Mouse (Mus musculus) hindbrain, embryonic 12.5 days (tissue): ENCODE measurements around the gene Gas8. TPM values are rescaled to one million over a fixed set of nuclear protein-coding genes. Genes with fewer than 3 reads are reported as not detected.
"Not testable (repeated sequence)": the region's sequence is repeated elsewhere in the genome, so short reads cannot be mapped to it uniquely, and the experiment has no call there.

Experiments used
- ATAC-seq: fragments of 200-750 bp; cut with Nextera tagmentation; 2 replicates; pipeline ENCODE4 v1.8.0; 2017; ENCODE audit warnings: moderate TSS enrichment; ENCODE audit not compliant: low FRiP score
- H3K27ac ChIP-seq: fragments of 300-500 bp; sonication (generic); 2 replicates; pipeline ENCODE4 v1.5.1; 2016; ENCODE audit warnings: mild to moderate bottlenecking
- H3K27me3 ChIP-seq: fragments of 300-500 bp; sonication (generic); 2 replicates; pipeline ENCODE4 v1.6.1; 2016; ENCODE audit warnings: mild to moderate bottlenecking
- H3K36me3 ChIP-seq: fragments of 300-500 bp; sonication (generic); 2 replicates; pipeline ENCODE4 v1.6.1; 2016; ENCODE audit warnings: mild to moderate bottlenecking
- H3K4me1 ChIP-seq: fragments of 300-500 bp; sonication (generic); 2 replicates; pipeline ENCODE4 v1.6.1; 2016
- H3K4me2 ChIP-seq: fragments of 300-500 bp; sonication (generic); replicated peaks from 2 replicates; pipeline ENCODE4 v1.6.1; 2016; ENCODE audit warnings: mild to moderate bottlenecking
- H3K4me3 ChIP-seq: fragments of 300-500 bp; sonication (generic); 2 replicates; pipeline ENCODE4 v1.5.1; 2016; ENCODE audit warnings: mild to moderate bottlenecking
- H3K9ac ChIP-seq: fragments of 300-500 bp; sonication (generic); 2 replicates; pipeline ENCODE4 v1.6.1; 2016; ENCODE audit warnings: mild to moderate bottlenecking, moderate library complexity
- H3K9me3 ChIP-seq: fragments of 300-500 bp; sonication (generic); replicated peaks from 2 replicates; pipeline ENCODE4 v1.6.1; 2016; ENCODE audit warnings: mild to moderate bottlenecking
- WGBS: fragments of 180-500 bp; shearing (Covaris S2); methylation state at CpG from one replicate; pipeline ENCODE4 v1.1.7; 2016; 5-methylcytosine and 5-hydroxymethylcytosine counted together
- polyA plus RNA-seq: library from polyadenylated mRNA; unstranded; fragments of >200 nt; fragmentation: Nextera tagmentation; extraction: Ambion mirVana; gene quantifications from 2 replicates; pipeline ENCODE4 v1.2.1, GENCODE M21; 2016

The Gas8 gene
- polyA plus RNA-seq, result 41.7 and 44.6 TPM in 2 replicates

GRCm38 (mm10) chr8:123518667-123519066 is at the start of gene Gas8:
Gene Gas8 (plus strand): TSS chr8:123518834.
- Histone ChIP-seq H3K27me3 (0 out of 2 replicates have a peak, but pooled peaks cover 4% of the 10 kb centered on the region), H3K4me1 (peaks cover 10% of the 10 kb centered on the region), H3K27ac (peak within 1 kb of the TSS; percentile 58; the same call in 1 of the 2 replicates), H3K4me2 (peak within 1 kb of the TSS; percentile 87), H3K36me3 (peaks cover 26% of the 10 kb centered on the region), H3K9me3 (no peaks in the 10 kb centered on the region), H3K9ac (peak within 1 kb of the TSS; percentile 89), H3K4me3 (peak within 1 kb of the TSS; percentile 78)
- WGBS, result under 1% methylated on average over 20 of the region's 20 CpGs
- peak; percentile 84 for ATAC-seq

GRCm38 (mm10) chr8:123472991-123473390 is 45.6 kb upstream of the Gas8 start:
- H3K27me3 ChIP-seq, H3K9me3 ChIP-seq: not testable (repeated sequence)
- WGBS, result 76% methylated on average over 6 of the region's 6 CpGs

GRCm38 (mm10) chr8:123474549-123474948 is 44.1 kb upstream of the Gas8 start:
- H3K4me1 ChIP-seq, result peaks cover 17% of the 10 kb centered on the region
- H3K9me3 ChIP-seq, H3K4me3 ChIP-seq, H3K9ac ChIP-seq, H3K27me3 ChIP-seq, ATAC-seq, H3K4me2 ChIP-seq, H3K27ac ChIP-seq, H3K36me3 ChIP-seq: not testable (repeated sequence)
- WGBS, result 73% methylated on average over 5 of the region's 5 CpGs

More at GRCm38 (mm10) chr8:123472991-123473390, 45.6 kb upstream of the Gas8 start:
- not testable (repeated sequence) for H3K4me2 ChIP-seq, H3K4me1 ChIP-seq, H3K36me3 ChIP-seq, H3K4me3 ChIP-seq, H3K27ac ChIP-seq, ATAC-seq, H3K9ac ChIP-seq

- H3K27ac ChIP-seq, result peak overlapping the region; percentile 95
- peaks cover 13% of the 10 kb centered on the region for H3K36me3 ChIP-seq
- WGBS, result 10% methylated on average over 34 of the region's 34 CpGs
- H3K4me1 ChIP-seq, result peaks cover 17% of the 10 kb centered on the region
- ATAC-seq, result peak; percentile 73
- H3K9me3 ChIP-seq, result no peaks in the 10 kb centered on the region
- peak overlapping the region; percentile 80 for H3K4me2 ChIP-seq
- peak overlapping the region; percentile 87 for H3K4me3 ChIP-seq
- no peaks in the 10 kb centered on the region for H3K27me3 ChIP-seq
- peak overlapping the region; percentile 83 for H3K9ac ChIP-seq
These were observed 41.5 kb upstream of the Gas8 start for GRCm38 (mm10) chr8:123476911-123477736.

- H3K36me3 ChIP-seq, result peaks cover 19% of the 10 kb centered on the region
- H3K4me1 ChIP-seq, result peaks cover 17% of the 10 kb centered on the region
- H3K27me3 ChIP-seq, result no peaks in the 10 kb centered on the region
- H3K4me2 ChIP-seq, result peak within 1 kb of the TSS; percentile 80
- H3K4me3 ChIP-seq, result peak within 1 kb of the TSS; percentile 87
- H3K27ac ChIP-seq, result peak within 1 kb of the TSS; percentile 95
- under 1% methylated on average over 55 of the region's 58 CpGs for WGBS
- H3K9me3 ChIP-seq, result no peaks in the 10 kb centered on the region
- ATAC-seq, result peak; percentile 92
- peak within 1 kb of the TSS; percentile 83 for H3K9ac ChIP-seq
These were observed 40.8 kb upstream of the Gas8 start, which contains the start of gene Afg3l1 for GRCm38 (mm10) chr8:123477737-123478258. Gene Afg3l1 (plus strand): TSS chr8:123477903.

GRCm38 (mm10) chr8:123478456-123479218 is 40.0 kb upstream of the Gas8 start:
- Histone ChIP-seq H3K4me3 (peak overlapping the region; percentile 87), H3K36me3 (peaks cover 22% of the 10 kb centered on the region), H3K27me3 (no peaks in the 10 kb centered on the region), H3K9ac (peak overlapping the region; percentile 83), H3K9me3 (no peaks in the 10 kb centered on the region), H3K4me1 (peaks cover 17% of the 10 kb centered on the region), H3K4me2 (peak overlapping the region; percentile 80), H3K27ac (peak overlapping the region; percentile 95)
- 40% methylated on average over 16 of the region's 16 CpGs for WGBS
- ATAC-seq, result 0 out of 2 replicates have a peak, but pooled peaks have one; percentile 7

GRCm38 (mm10) chr8:123482627-123483026 is 36.0 kb upstream of the Gas8 start:
- Histone ChIP-seq H3K4me3 (no peak overlapping the region), H3K4me2 (no peak overlapping the region), H3K27ac (no peak overlapping the region), H3K4me1 (peaks cover 10% of the 10 kb centered on the region), H3K36me3 (peaks cover 55% of the 10 kb centered on the region), H3K9me3 (no peaks in the 10 kb centered on the region), H3K27me3 (no peaks in the 10 kb centered on the region), H3K9ac (no peak overlapping the region)
- ATAC-seq, result no peak
- WGBS, result 85% methylated on average over 7 of the region's 7 CpGs

GRCm38 (mm10) chr8:123491280-123492075 is 27.2 kb upstream of the Gas8 start:
- Histone ChIP-seq H3K4me3 (no peak overlapping the region), H3K9ac (no peak overlapping the region), H3K27me3 (no peaks in the 10 kb centered on the region), H3K4me2 (no peak overlapping the region), H3K27ac (no peak overlapping the region), H3K9me3 (no peaks in the 10 kb centered on the region), H3K4me1 (no peaks in the 10 kb centered on the region), H3K36me3 (peaks cover 94% of the 10 kb centered on the region)
- WGBS, result 94% methylated on average over 15 of the region's 15 CpGs
- ATAC-seq, result no peak

GRCm38 (mm10) chr8:123492898-123493297 is 25.7 kb upstream of the Gas8 start:
- Histone ChIP-seq H3K4me3 (no peak overlapping the region), H3K4me1 (no peaks in the 10 kb centered on the region), H3K27ac (no peak overlapping the region), H3K9me3 (no peaks in the 10 kb centered on the region), H3K27me3 (no peaks in the 10 kb centered on the region), H3K36me3 (peaks cover 91% of the 10 kb centered on the region), H3K4me2 (no peak overlapping the region), H3K9ac (no peak overlapping the region)
- 95% methylated on average over 9 of the region's 9 CpGs for WGBS
- ATAC-seq, result no peak

GRCm38 (mm10) chr8:123497699-123498098 is 20.9 kb upstream of the Gas8 start:
- Histone ChIP-seq H3K9me3 (no peaks in the 10 kb centered on the region), H3K27ac (no peak overlapping the region), H3K4me1 (no peaks in the 10 kb centered on the region), H3K4me2 (no peak overlapping the region), H3K27me3 (no peaks in the 10 kb centered on the region), H3K4me3 (no peak overlapping the region), H3K9ac (no peak overlapping the region), H3K36me3 (peaks cover 92% of the 10 kb centered on the region)
- WGBS, result 90% methylated on average over 4 of the region's 4 CpGs
- ATAC-seq, result no peak

- 92% methylated on average over 11 of the region's 11 CpGs for WGBS
- ATAC-seq, result no peak
- Histone ChIP-seq H3K9me3 (no peaks in the 10 kb centered on the region), H3K27ac (no peak overlapping the region), H3K27me3 (no peaks in the 10 kb centered on the region), H3K9ac (no peak overlapping the region), H3K4me2 (no peak overlapping the region), H3K4me1 (no peaks in the 10 kb centered on the region), H3K4me3 (no peak overlapping the region), H3K36me3 (peaks cover 92% of the 10 kb centered on the region)
These were observed 19.7 kb upstream of the Gas8 start for GRCm38 (mm10) chr8:123498963-123499362.
